Mouse (Mus musculus) midbrain, embryonic 16.5 days (tissue): Measurements from ENCODE around the gene Siah1a. TPM values are rescaled to one million over a fixed set of nuclear protein-coding genes. Genes with fewer than 3 reads are reported as not detected.
A peak's percentile ranks its signal among the peaks of the same experiment; 100 is the strongest.

Experiments
- ATAC-seq: fragments of 200-750 bp; cut with Nextera tagmentation; 2 replicates; pipeline ENCODE4 v1.8.0; 2017; ENCODE audit warnings: moderate TSS enrichment
- H3K27ac ChIP-seq: fragments of 300-500 bp; sonication (generic); 2 replicates; pipeline ENCODE4 v1.5.1; 2014; ENCODE audit warnings: mild to moderate bottlenecking, low read length, mixed read lengths
- H3K27me3 ChIP-seq: fragments of 300-500 bp; sonication (generic); 2 replicates; pipeline ENCODE4 v1.6.1; 2014; ENCODE audit warnings: low read depth, low read length, mixed read lengths; ENCODE audit not compliant: control insufficient read depth, insufficient read depth
- H3K36me3 ChIP-seq: fragments of 300-500 bp; sonication (generic); 2 replicates; pipeline ENCODE4 v1.6.1; 2014; ENCODE audit warnings: mild to moderate bottlenecking, low read length, moderate library complexity, mixed read lengths; ENCODE audit not compliant: control insufficient read depth, insufficient read depth
- H3K4me1 ChIP-seq: fragments of 300-500 bp; sonication (generic); 2 replicates; pipeline ENCODE4 v1.6.1; 2014; ENCODE audit warnings: mild to moderate bottlenecking, low read length, mixed read lengths; ENCODE audit not compliant: control insufficient read depth, insufficient read depth
- H3K4me2 ChIP-seq: fragments of 300-500 bp; sonication (generic); 2 replicates; pipeline ENCODE4 v1.6.1; 2014; ENCODE audit warnings: mild to moderate bottlenecking, low read length, mixed read lengths
- H3K4me3 ChIP-seq: fragments of 300-500 bp; sonication (generic); 2 replicates; pipeline ENCODE4 v1.5.1; 2014; ENCODE audit warnings: low read depth, mild to moderate bottlenecking, low read length, moderate library complexity, mixed read lengths
- H3K9ac ChIP-seq: fragments of 300-500 bp; sonication (generic); 2 replicates; pipeline ENCODE4 v1.6.1; 2014; ENCODE audit warnings: low read depth, low read length, mixed read lengths
- H3K9me3 ChIP-seq: fragments of 300-500 bp; sonication (generic); replicated peaks from 2 replicates; pipeline ENCODE4 v1.6.1; 2014; ENCODE audit warnings: mild to moderate bottlenecking, low read length, mixed read lengths; ENCODE audit not compliant: control insufficient read depth, poor library complexity, severe bottlenecking
- WGBS: fragments of 180-500 bp; shearing (Covaris S2); extraction: QIAGEN DNeasy Blood & Tissue Kit; methylation state at CpG from one replicate; pipeline ENCODE4 v1.1.7; 2014; 5-methylcytosine and 5-hydroxymethylcytosine counted together
- polyA plus RNA-seq: library from polyadenylated mRNA; unstranded; fragments of >200 nt; fragmentation: Nextera tagmentation; extraction: Ambion mirVana; gene quantifications from 2 replicates; pipeline ENCODE4 v1.2.1, GENCODE M21; 2015

The Siah1a gene
- polyA plus RNA-seq, 1 experiment from 2014 or later = 71.9 TPM

GRCm38 (mm10) chr8:86718332-86718994, 27.3 kb downstream of the Siah1a start:
- ATAC-seq = no peak
- H3K27me3 ChIP-seq = no peaks in the 10 kb centered on the region
- 98% methylated on average over 2 of the region's 2 CpGs for WGBS

GRCm38 (mm10) chr8:86713407-86714188, 32.1 kb downstream of the Siah1a start:
- no peak overlapping the region for H3K4me2 ChIP-seq
- H3K9me3 ChIP-seq = no peaks in the 10 kb centered on the region
- ATAC-seq = peak; percentile 66; the same call in 1 of the 2 replicates
- peak overlapping the region; percentile 62 for H3K27ac ChIP-seq
- H3K36me3 ChIP-seq = peaks cover 10% of the 10 kb centered on the region; the same call in 1 of the 2 replicates
- H3K27me3 ChIP-seq = no peaks in the 10 kb centered on the region
- peaks cover 16% of the 10 kb centered on the region for H3K4me1 ChIP-seq
- H3K9ac ChIP-seq = no peak overlapping the region
- no peak overlapping the region for H3K4me3 ChIP-seq
- 41% methylated on average over 14 of the region's 14 CpGs for WGBS

More at GRCm38 (mm10) chr8:86718332-86718994, 27.3 kb downstream of the Siah1a start:
- Histone ChIP-seq H3K9ac (no peak overlapping the region), H3K9me3 (no peaks in the 10 kb centered on the region), H3K4me1 (peaks cover 11% of the 10 kb centered on the region), H3K36me3 (peaks cover 4% of the 10 kb centered on the region; the same call in 1 of the 2 replicates), H3K27ac (no peak overlapping the region), H3K4me3 (no peak overlapping the region), H3K4me2 (no peak overlapping the region)

- WGBS = 95% methylated on average over 3 of the region's 3 CpGs
- no peaks in the 10 kb centered on the region for H3K27me3 ChIP-seq
- no peak for ATAC-seq
- H3K4me3 ChIP-seq = no peak overlapping the region
- H3K27ac ChIP-seq = no peak overlapping the region
- H3K9me3 ChIP-seq = no peaks in the 10 kb centered on the region
- H3K4me1 ChIP-seq = peaks cover 16% of the 10 kb centered on the region
- no peak overlapping the region for H3K4me2 ChIP-seq
- H3K9ac ChIP-seq = no peak overlapping the region
- peaks cover 10% of the 10 kb centered on the region; the same call in 1 of the 2 replicates for H3K36me3 ChIP-seq
These were observed 33.1 kb downstream of the Siah1a start for GRCm38 (mm10) chr8:86712594-86712993.

- 78% methylated on average over 4 of the region's 4 CpGs for WGBS
- no peaks in the 10 kb centered on the region; the same call in 1 of the 2 replicates for H3K4me1 ChIP-seq
- no peak overlapping the region for H3K4me2 ChIP-seq
- ATAC-seq = no peak
- H3K9me3 ChIP-seq = no peaks in the 10 kb centered on the region
- peaks cover 6% of the 10 kb centered on the region; the same call in 1 of the 2 replicates for H3K36me3 ChIP-seq
- no peak overlapping the region for H3K9ac ChIP-seq
- no peak overlapping the region for H3K4me3 ChIP-seq
- H3K27me3 ChIP-seq = no peaks in the 10 kb centered on the region
- H3K27ac ChIP-seq = no peak overlapping the region
These were observed 37.9 kb downstream of the Siah1a start for GRCm38 (mm10) chr8:86707873-86708272.

GRCm38 (mm10) chr8:86706756-86707155, 39.0 kb downstream of the Siah1a start:
- no peaks in the 10 kb centered on the region for H3K9me3 ChIP-seq
- no peak overlapping the region for H3K4me2 ChIP-seq
- H3K36me3 ChIP-seq = peaks cover 6% of the 10 kb centered on the region; the same call in 1 of the 2 replicates
- 82% methylated on average over 5 of the region's 5 CpGs for WGBS
- H3K27me3 ChIP-seq = no peaks in the 10 kb centered on the region
- H3K4me1 ChIP-seq = no peaks in the 10 kb centered on the region
- H3K4me3 ChIP-seq = no peak overlapping the region
- ATAC-seq = no peak
- H3K27ac ChIP-seq = no peak overlapping the region
- no peak overlapping the region for H3K9ac ChIP-seq

- no peaks in the 10 kb centered on the region for H3K4me1 ChIP-seq
- 89% methylated on average over 3 of the region's 3 CpGs for WGBS
- H3K9me3 ChIP-seq = no peaks in the 10 kb centered on the region
- H3K4me3 ChIP-seq = no peak overlapping the region
- H3K36me3 ChIP-seq = peaks cover 3% of the 10 kb centered on the region; the same call in 1 of the 2 replicates
- no peak overlapping the region for H3K27ac ChIP-seq
- H3K9ac ChIP-seq = no peak overlapping the region
- no peak overlapping the region for H3K4me2 ChIP-seq
- no peaks in the 10 kb centered on the region for H3K27me3 ChIP-seq
- ATAC-seq = no peak
These were observed 40.4 kb downstream of the Siah1a start for GRCm38 (mm10) chr8:86705317-86705716.

GRCm38 (mm10) chr8:86702453-86702852, 43.3 kb downstream of the Siah1a start:
- no peaks in the 10 kb centered on the region for H3K4me1 ChIP-seq
- no peak for ATAC-seq
- H3K27ac ChIP-seq = no peak overlapping the region
- no peak overlapping the region for H3K4me3 ChIP-seq
- H3K36me3 ChIP-seq = no peaks in the 10 kb centered on the region
- 75% methylated on average over 3 of the region's 3 CpGs for WGBS
- H3K27me3 ChIP-seq = no peaks in the 10 kb centered on the region
- H3K4me2 ChIP-seq = no peak overlapping the region
- H3K9me3 ChIP-seq = no peaks in the 10 kb centered on the region
- H3K9ac ChIP-seq = no peak overlapping the region

GRCm38 (mm10) chr8:86699471-86699870, 46.3 kb downstream of the Siah1a start:
- no peaks in the 10 kb centered on the region for H3K27me3 ChIP-seq
- ATAC-seq = no peak

More at GRCm38 (mm10) chr8:86699471-86699870, 46.3 kb downstream of the Siah1a start:
- Histone ChIP-seq H3K4me3 (no peak overlapping the region), H3K27ac (no peak overlapping the region), H3K4me2 (no peak overlapping the region), H3K4me1 (no peaks in the 10 kb centered on the region), H3K36me3 (peaks cover 2% of the 10 kb centered on the region; the same call in 1 of the 2 replicates), H3K9ac (no peak overlapping the region), H3K9me3 (no peaks in the 10 kb centered on the region)
- 91% methylated on average over 12 of the region's 12 CpGs for WGBS
